Mouse (Mus musculus): Measurements from ENCODE around the gene Gm595. TPM values are rescaled to one million over a fixed set of nuclear protein-coding genes. Genes with fewer than 3 reads are reported as not detected.

Gene Gm595
- not detected in 2 replicates for polyA plus RNA-seq (2015; fragmentation: Nextera tagmentation; extraction: Ambion mirVana)

GRCm38 (mm10) chrX:48877613-48878012 lies at the start of gene Gm595:
TSS of gene Gm595 (minus strand) at chrX:48877713.

Other genes starting within 250 kb of the Gm595 start
- not detected in 2 replicates for gene Gpr119, start 203.2 kb downstream of the Gm595 start, polyA plus RNA-seq (2015; fragmentation: Nextera tagmentation; extraction: Ambion mirVana)
- gene Rbmx2, start 182.7 kb downstream of the Gm595 start, polyA plus RNA-seq (2015; fragmentation: Nextera tagmentation; extraction: Ambion mirVana) = 7.0 and 7.2 TPM in 2 replicates